Mouse (Mus musculus): ENCODE measurements at regions not wholly inside any gene's neighbourhood (a gene's known extent, or its start where the extent isn't known, plus 50 kb on each side); places are given as distances from the start of the nearest gene placed in this dataset.

- TF ChIP-seq CTCF (IDR thresholded peaks at IDR 0.05; ENCODE audit: low read depth, low read length) (no peak), GATA2 (IDR thresholded peaks at IDR 0.05; ENCODE audit: borderline replicate concordance, low read depth, low read length) (no peak)
Observed at GRCm38 (mm10) chr8:103463557-103463956, 637.9 kb upstream of the Cdh5 start.

All from G1E (cell line).